Mouse (Mus musculus): Measurements from ENCODE around the gene Cldn3. TPM values are rescaled to one million over a fixed set of nuclear protein-coding genes. Genes with fewer than 3 reads are reported as not detected.

Cldn3 gene
- total and polyA plus RNA-seq, 3 experiments = not detected

DNA sequence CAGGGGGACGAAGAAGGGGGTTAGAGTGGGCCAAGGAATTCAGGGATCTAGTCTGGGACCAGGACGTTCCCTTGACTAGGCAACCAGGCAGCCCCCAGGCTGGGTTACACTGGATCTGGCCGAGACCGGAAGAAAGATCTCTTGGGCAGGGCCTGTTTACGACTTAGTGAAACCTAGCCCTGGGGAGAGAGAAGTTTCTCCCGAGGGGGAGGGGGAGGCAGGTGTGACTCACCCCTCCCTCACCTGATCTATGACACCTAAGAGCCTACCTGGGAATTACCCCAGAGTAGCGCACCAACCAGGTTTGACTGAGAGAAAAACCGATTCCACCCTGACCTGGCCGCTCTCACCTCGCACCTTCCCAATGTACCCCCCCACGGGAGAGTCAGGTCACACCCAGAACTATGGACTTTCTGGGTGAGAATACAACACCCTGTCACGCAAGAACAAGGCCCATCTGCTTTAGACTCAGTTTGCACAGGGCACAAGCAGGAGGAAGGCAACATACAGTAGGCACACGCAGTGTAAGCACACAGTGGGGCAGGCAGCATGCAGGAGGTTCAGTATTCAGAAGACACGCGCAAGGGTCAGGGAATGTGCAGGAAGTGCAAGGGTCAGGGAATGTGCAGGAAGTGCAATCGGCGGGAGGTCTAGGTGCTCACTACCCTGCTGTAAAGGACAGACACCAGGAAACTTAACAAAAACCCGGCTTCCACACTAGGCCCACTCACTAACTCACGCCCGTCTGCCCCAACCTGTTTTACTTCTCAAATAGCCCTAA, 18.7 kb upstream of the Cldn3 start:
- H3K4me3 ChIP-seq (replicated peaks in 1 of 3; ENCODE audit: low read depth in 2 of 3, low read length in 2 of 3, poor library complexity in 1 of 3) = no peak overlapping the region
- no peaks in the 10 kb centered on the region for H3K36me3 ChIP-seq (replicated peaks in 1 of 2; ENCODE audit: control insufficient read depth in 1 of 2, insufficient read depth in 1 of 2, low read length in 1 of 2)
- H3K27ac ChIP-seq (ENCODE audit: insufficient read depth, low read depth) = no peak overlapping the region
- no peak overlapping the region for H3K4me2 ChIP-seq (ENCODE audit: insufficient read depth, low read depth, poor library complexity, severe bottlenecking)
- H3K79me2 ChIP-seq (replicated peaks; ENCODE audit: control insufficient read depth, extremely low read depth, insufficient read depth, poor library complexity, severe bottlenecking) = no peaks in the 10 kb centered on the region
- H3K9ac ChIP-seq (ENCODE audit: insufficient read depth, low read depth) = no peak overlapping the region
- in situ Hi-C loops (cut with MboI; ENCODE audit: low pct_ligation_motif_present, low pct_unique_long_range_greater_than_20kb, low sequenced_read_pairs) (no loop called here), dilution Hi-C loops (cut with MboI; ENCODE audit: extremely low pct_ligation_motif_present, extremely low pct_unique_long_range_greater_than_20kb, low sequenced_read_pairs) (no loop called here)
- no peak for TF ChIP-seq PAX5 (IDR thresholded peaks at IDR 0.05; ENCODE audit: low read length)
- no peak for TF ChIP-seq MAFK (IDR thresholded peaks at IDR 0.05; ENCODE audit: insufficient replicate concordance, low read length)
- no peak for TF ChIP-seq CTCF (conservative IDR thresholded peaks at IDR 0.05 in 1 of 2, IDR thresholded peaks at IDR 0.05 in 1 of 2; ENCODE audit: low read depth in 2 of 2, low read length in 2 of 2)
- TF ChIP-seq SIN3A (IDR thresholded peaks at IDR 0.05; ENCODE audit: low read length) = no peak
- no peak for TF ChIP-seq USF2 (conservative IDR thresholded peaks at IDR 0.05; ENCODE audit: low read depth, low read length)
- no peak for TF ChIP-seq JUN (IDR thresholded peaks at IDR 0.05; ENCODE audit: insufficient read depth, low read depth, low read length)
- no peak for TF ChIP-seq TCF12 (IDR thresholded peaks at IDR 0.05; ENCODE audit: low read depth, low read length)
- no peaks in the 10 kb centered on the region for H3K9me3 ChIP-seq (replicated peaks; ENCODE audit: low read length)
- H3K27me3 ChIP-seq (replicated peaks) = peaks cover 36% of the 10 kb centered on the region
- DNase-seq (ENCODE audit: extremely low read depth) = no peak
- peaks cover 0 to 19% of the 10 kb centered on the region in 2 experiments; a peak in 2 of 4 replicates for H3K4me1 ChIP-seq (ENCODE audit: control insufficient read depth in 1 of 2, insufficient read depth in 2 of 2)

DNA sequence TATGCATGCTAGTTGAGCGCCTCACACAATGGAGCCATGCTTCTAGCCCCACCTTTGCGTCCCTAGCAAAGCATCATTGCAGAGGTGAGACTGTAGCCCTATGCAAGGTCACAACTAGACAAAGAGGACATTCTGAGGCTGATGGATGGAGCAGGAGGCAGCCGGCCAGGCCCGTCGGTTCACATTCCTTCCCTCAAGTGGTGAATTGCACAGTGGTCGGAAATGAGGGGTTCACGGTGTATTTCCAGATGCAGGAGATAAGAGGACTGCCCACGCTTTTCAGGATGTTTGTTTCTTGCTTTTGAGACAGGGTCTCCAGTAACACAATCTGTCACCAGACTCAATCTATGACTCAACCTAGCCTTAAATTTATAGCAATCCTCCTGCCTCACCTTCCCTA, 15.3 kb upstream of the Cldn3 start:
- TF ChIP-seq BHLHE40 (IDR thresholded peaks at IDR 0.05; ENCODE audit: low read depth, low read length) (no peak), IRF4 (IDR thresholded peaks at IDR 0.05; ENCODE audit: low read depth, low read length) (no peak), CHD2 (IDR thresholded peaks at IDR 0.05; ENCODE audit: low read length) (no peak), NELFE (IDR thresholded peaks at IDR 0.05; ENCODE audit: low read depth, low read length) (no peak), ZNF384 (IDR thresholded peaks at IDR 0.05; ENCODE audit: low read depth, low read length) (no peak), JUND (conservative IDR thresholded peaks at IDR 0.05; ENCODE audit: low read depth, low read length) (no peak), JUN (IDR thresholded peaks at IDR 0.05; ENCODE audit: insufficient read depth, low read depth, low read length) (no peak), POLR2A (IDR thresholded peaks at IDR 0.05; ENCODE audit: low read depth, low read length) (no peak), CHD1 (IDR thresholded peaks at IDR 0.05; ENCODE audit: low read depth, low read length) (no peak), EP300 (IDR thresholded peaks at IDR 0.05; ENCODE audit: low read length) (no peak), MXI1 (IDR thresholded peaks at IDR 0.05; ENCODE audit: low read depth, low read length) (no peak), NRF1 (IDR thresholded peaks at IDR 0.05; ENCODE audit: low read depth, low read length) (no peak), E2F4 (IDR thresholded peaks at IDR 0.05; ENCODE audit: insufficient replicate concordance, low read depth, low read length) (no peak), ETS1 (conservative IDR thresholded peaks at IDR 0.05; ENCODE audit: low read depth, low read length) (no peak), KAT2A (IDR thresholded peaks at IDR 0.05; ENCODE audit: insufficient replicate concordance, low read length) (no peak)
- H3K79me2 ChIP-seq (replicated peaks; ENCODE audit: control insufficient read depth, extremely low read depth, insufficient read depth, poor library complexity, severe bottlenecking) = no peaks in the 10 kb centered on the region
- no peak overlapping the region for H3K4me3 ChIP-seq (replicated peaks in 1 of 3; ENCODE audit: low read depth in 2 of 3, low read length in 2 of 3, poor library complexity in 1 of 3)
- H3K27ac ChIP-seq (ENCODE audit: insufficient read depth, low read depth) = no peak overlapping the region
- in situ Hi-C loops (cut with MboI; ENCODE audit: low pct_ligation_motif_present, low pct_unique_long_range_greater_than_20kb, low sequenced_read_pairs) (no loop called here), dilution Hi-C loops (cut with MboI; ENCODE audit: extremely low pct_ligation_motif_present, extremely low pct_unique_long_range_greater_than_20kb, low sequenced_read_pairs) (no loop called here)
- DNase-seq (ENCODE audit: extremely low read depth) = no peak
- H3K36me3 ChIP-seq (replicated peaks in 1 of 2; ENCODE audit: control insufficient read depth in 1 of 2, insufficient read depth in 1 of 2, low read length in 1 of 2) = no peaks in the 10 kb centered on the region
- no peaks in the 10 kb centered on the region for H3K9me3 ChIP-seq (replicated peaks; ENCODE audit: low read length)
- no peak overlapping the region for H3K4me2 ChIP-seq (ENCODE audit: insufficient read depth, low read depth, poor library complexity, severe bottlenecking)
- peaks cover 0 to 8% of the 10 kb centered on the region in 2 experiments; a peak in 2 of 4 replicates for H3K4me1 ChIP-seq (ENCODE audit: control insufficient read depth in 1 of 2, insufficient read depth in 2 of 2)
- H3K27me3 ChIP-seq (replicated peaks) = peaks cover 60% of the 10 kb centered on the region
- H3K9ac ChIP-seq (ENCODE audit: insufficient read depth, low read depth) = no peak overlapping the region

All from CH12.LX (cell line).